Mouse (Mus musculus) neutrophil, adult 5-6 weeks (primary cell): ENCODE data around the gene Mzt1. TPM values are rescaled to one million over a fixed set of nuclear protein-coding genes. Genes with fewer than 3 reads are reported as not detected.

Experiments used
- ATAC-seq: fragments of 151-379, 151-347 bp; 2 replicates; pipeline ENCODE4 v1.8.0; 2017; ENCODE audit warnings: mild to moderate bottlenecking, moderate TSS enrichment; ENCODE audit not compliant: insufficient number of reproducible peaks, poor library complexity, low FRiP score, severe bottlenecking; ENCODE audit errors: extremely low read depth
- total RNA-seq: library from RNA; stranded (forward); fragments of 200-1000 nt; gene quantifications from 2 replicates; pipeline ENCODE4 v1.2.3, GENCODE M21; 2017

Mzt1 gene
- total RNA-seq, 1 experiment from 2014 or later: 25.6 TPM

GRCm38 (mm10) chr14:99022346-99023086 lies 23.4 kb downstream of the Mzt1 start:
- no peak for ATAC-seq

DNA sequence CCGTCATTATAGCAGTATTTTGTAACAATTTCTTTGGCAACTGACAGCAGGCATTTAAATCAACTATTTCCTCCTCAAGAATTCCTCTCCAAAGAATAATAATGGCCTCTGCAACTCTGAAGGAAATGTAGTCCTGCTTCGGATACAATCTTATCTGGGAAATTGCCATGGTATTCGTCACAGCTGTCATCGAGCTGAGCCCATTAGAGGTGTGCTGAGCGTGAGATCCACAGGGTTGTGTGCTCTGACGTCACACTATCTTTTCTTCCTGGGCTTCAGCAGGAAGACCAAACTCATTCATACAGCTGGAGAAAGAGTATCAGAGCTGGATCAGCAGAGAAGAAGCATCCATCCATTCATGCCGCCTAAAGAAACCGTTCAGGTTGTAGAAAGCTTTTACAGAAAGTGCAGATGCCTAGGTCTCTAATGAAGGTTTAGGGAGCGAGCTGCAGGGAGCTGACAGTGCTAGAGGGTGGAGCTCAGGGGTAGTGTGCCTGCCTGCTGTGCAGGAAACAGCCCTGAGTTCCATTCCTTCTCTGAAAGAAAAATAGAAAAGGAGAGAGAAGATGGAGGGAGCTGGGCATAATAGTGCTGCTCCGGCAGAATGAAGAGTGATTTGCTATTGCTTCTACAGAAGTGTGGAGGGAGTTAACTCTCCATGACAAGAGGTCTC lies 26.7 kb downstream of the Mzt1 start:
- no peak for ATAC-seq

GRCm38 (mm10) chr14:99018691-99019090 lies 27.2 kb downstream of the Mzt1 start:
- ATAC-seq: no peak

DNA sequence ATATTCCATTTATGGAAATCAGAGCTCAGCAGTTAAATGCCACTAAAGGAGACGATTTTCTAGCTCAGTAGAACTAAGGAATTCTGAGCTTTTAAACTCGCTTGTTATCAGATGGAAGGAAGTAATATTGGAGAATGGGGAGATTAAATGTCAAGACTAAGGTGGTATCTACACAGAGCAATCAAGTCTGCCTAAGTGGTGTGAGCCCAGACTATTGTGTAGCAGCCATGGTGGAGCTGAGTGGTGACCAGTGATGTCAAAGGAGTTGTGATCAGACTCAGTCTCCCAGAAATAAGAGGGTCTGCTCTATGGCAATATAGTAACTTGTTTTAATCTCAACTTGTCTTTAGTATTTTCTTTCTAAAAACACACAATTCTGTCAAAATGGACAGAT lies 35.0 kb downstream of the Mzt1 start:
- no peak for ATAC-seq

GRCm38 (mm10) chr14:99010224-99010919 lies 35.6 kb downstream of the Mzt1 start:
- no peak for ATAC-seq

GRCm38 (mm10) chr14:98994218-98994617 lies 51.7 kb downstream of the Mzt1 start, which contains the start of gene Rpl36a-ps1:
Rpl36a-ps1 (minus strand) TSS chr14:98994318.
- ATAC-seq: no peak

- ATAC-seq: no peak
Observed at GRCm38 (mm10) chr14:98992482-98992881, 53.5 kb downstream of the Mzt1 start.

GRCm38 (mm10) chr14:98990636-98991035 lies 55.3 kb downstream of the Mzt1 start:
- ATAC-seq: no peak

GRCm38 (mm10) chr14:98989818-98990217 lies 56.1 kb downstream of the Mzt1 start:
- ATAC-seq: no peak

Other genes with a start within 250 kb of the Mzt1 start
- gene Rpl36a-ps1, start 51.8 kb downstream of the Mzt1 start, total RNA-seq: 1.6 and 5.2 TPM in 2 replicates
- 13.6 and 14.0 TPM in 2 replicates for gene Bora, start 88 bp upstream of the Mzt1 start, total RNA-seq
- 45.7 and 51.4 TPM in 2 replicates for gene Pibf1, start 53.3 kb upstream of the Mzt1 start, total RNA-seq
- 24.8 and 30.4 TPM in 2 replicates for gene Dis3, start 53.6 kb upstream of the Mzt1 start, total RNA-seq